In genomic region chr2:17887699-17888098, GRCm38 (mm10) we compare ENCODE assay signal across 10 mouse cellular contexts.
"Had no signal": no experiment of that assay in that cellular context is flagged by ENCODE, and none has a peak within 500 bp of the region (broad histone marks: within the 10 kb centered on the region; RNA-seq: fewer than 3 reads in every experiment).

No protein-coding gene starts in this region.

- H3K9me3 ChIP-seq: limb, embryonic 15.5 days; liver, embryonic 13.5 days; midbrain, embryonic 15.5 days; neural tube, embryonic 12.5 days had no signal

- DNase-seq: kidney, adult 11 months; layer of hippocampus, postnatal 36 days; liver, embryonic 13.5 days; liver, postnatal 0 days; lung, postnatal 36 days; thymus, postnatal 4 days had no signal

- H3K27ac ChIP-seq: limb, embryonic 15.5 days; liver, embryonic 13.5 days; midbrain, embryonic 15.5 days; neural tube, embryonic 12.5 days; stomach, postnatal 0 days had no signal

- ATAC-seq: liver, postnatal 0 days; midbrain, embryonic 15.5 days had no signal

- H3K4me3 ChIP-seq: limb, embryonic 15.5 days; liver, embryonic 13.5 days; midbrain, embryonic 15.5 days; neural tube, embryonic 12.5 days had no signal

- H3K27me3 ChIP-seq: limb, embryonic 15.5 days; liver, embryonic 13.5 days; midbrain, embryonic 15.5 days; neural tube, embryonic 12.5 days had no signal

- H3K4me2 ChIP-seq: limb, embryonic 15.5 days; liver, embryonic 13.5 days; midbrain, embryonic 15.5 days; neural tube, embryonic 12.5 days had no signal

- H3K9ac ChIP-seq: limb, embryonic 15.5 days; liver, embryonic 13.5 days; liver, postnatal 0 days; midbrain, embryonic 15.5 days; neural tube, embryonic 12.5 days had no signal

- H3K36me3 ChIP-seq: limb, embryonic 15.5 days; liver, embryonic 13.5 days; midbrain, embryonic 15.5 days; neural tube, embryonic 12.5 days had no signal

- H3K4me1 ChIP-seq: limb, embryonic 15.5 days; liver, embryonic 13.5 days; midbrain, embryonic 15.5 days; neural tube, embryonic 12.5 days had no signal
